ENCODE assay signal across 21 mouse cellular contexts in genomic region chr13:34281360-34281759, GRCm38 (mm10).
"Had no signal": no experiment of that assay in that cellular context is flagged by ENCODE, and none has a peak within 500 bp of the region (broad histone marks: within the 10 kb centered on the region; RNA-seq: fewer than 3 reads in every experiment).

No protein-coding gene starts in this region.

- H3K36me3 ChIP-seq: limb, embryonic 10.5 days; limb, embryonic 13.5 days; midbrain, embryonic 15.5 days; stomach, embryonic 15.5 days had no signal

- H3K27me3 ChIP-seq: limb, embryonic 13.5 days; liver, embryonic 12.5 days; liver, embryonic 15.5 days; midbrain, embryonic 12.5 days; midbrain, embryonic 15.5 days; neural tube, embryonic 13.5 days; stomach, embryonic 15.5 days had no signal

- DNase-seq: kidney, adult 2 months; kidney, postnatal 25 days; layer of hippocampus, postnatal 36 days; lung, adult 2 months; lung, postnatal 14 days; lung, postnatal 4 days; retina, postnatal 1 day; right cerebral cortex, postnatal 25 days; spleen, adult 18-20 months; thymus, postnatal 25 days had no signal

- ATAC-seq: intestine, postnatal 0 days; liver, embryonic 12.5 days; midbrain, embryonic 15.5 days had no signal

- H3K9ac ChIP-seq: limb, embryonic 13.5 days; liver, embryonic 12.5 days; liver, embryonic 15.5 days; midbrain, embryonic 12.5 days; midbrain, embryonic 15.5 days; neural tube, embryonic 13.5 days; stomach, embryonic 15.5 days had no signal

- H3K4me1 ChIP-seq: limb, embryonic 13.5 days; midbrain, embryonic 15.5 days; stomach, embryonic 15.5 days had no signal

- H3K9me3 ChIP-seq: limb, embryonic 10.5 days; limb, embryonic 13.5 days; liver, embryonic 12.5 days; liver, embryonic 15.5 days; midbrain, embryonic 12.5 days; midbrain, embryonic 15.5 days; neural tube, embryonic 13.5 days; stomach, embryonic 15.5 days had no signal

- H3K4me3 ChIP-seq: limb, embryonic 10.5 days; limb, embryonic 13.5 days; liver, embryonic 12.5 days; liver, embryonic 15.5 days; midbrain, embryonic 12.5 days; midbrain, embryonic 15.5 days; myocyte; neural tube, embryonic 13.5 days; stomach, embryonic 15.5 days had no signal

- H3K4me2 ChIP-seq: limb, embryonic 13.5 days; liver, embryonic 12.5 days; liver, embryonic 15.5 days; midbrain, embryonic 12.5 days; midbrain, embryonic 15.5 days; neural tube, embryonic 13.5 days; stomach, embryonic 15.5 days had no signal

- H3K27ac ChIP-seq: kidney, postnatal 0 days; limb, embryonic 10.5 days; limb, embryonic 13.5 days; liver, embryonic 12.5 days; liver, embryonic 15.5 days; midbrain, embryonic 12.5 days; midbrain, embryonic 15.5 days; neural tube, embryonic 13.5 days; stomach, embryonic 15.5 days had no signal
